Mouse (Mus musculus) liver, embryonic 14.5 days (tissue): ENCODE results near the gene Hs3st6. TPM values are rescaled to one million over a fixed set of nuclear protein-coding genes. Genes with fewer than 3 reads are reported as not detected.
"Not testable (repeated sequence)": the region's sequence is repeated elsewhere in the genome, so short reads cannot be mapped to it uniquely, and the experiment has no call there.

Experiments used
- ATAC-seq: fragments of 200-750 bp; cut with Nextera tagmentation; 2 replicates; pipeline ENCODE4 v1.8.0; 2017; ENCODE audit warnings: moderate number of reproducible peaks, mild to moderate bottlenecking, moderate library complexity; ENCODE audit not compliant: insufficient read depth
- DNase-seq, 3 experiments: peaks; one replicate each; pipeline ENCODE4 v3.0.0-alpha.2; 2012 to 2013; ENCODE audit warnings: low read depth in 3 of 3, low spot score in 3 of 3
- H3K27ac ChIP-seq: fragments of 300-500 bp; sonication (generic); 2 replicates; pipeline ENCODE4 v1.5.1; 2014; ENCODE audit warnings: moderate library complexity, mild to moderate bottlenecking, control low read depth, inconsistent platforms
- H3K27me3 ChIP-seq: fragments of 300-500 bp; sonication (generic); 2 replicates; pipeline ENCODE4 v1.6.1; 2014; ENCODE audit warnings: mild to moderate bottlenecking, low read length, moderate library complexity; ENCODE audit not compliant: control insufficient read depth, insufficient read depth
- H3K36me3 ChIP-seq: fragments of 300-500 bp; sonication (generic); replicated peaks from 2 replicates; pipeline ENCODE4 v1.6.1; 2014; ENCODE audit warnings: low read depth; ENCODE audit not compliant: control insufficient read depth, insufficient read depth
- H3K4me1 ChIP-seq, 2 experiments: fragments of 200-500 bp in 1 of 2; fragments of 300-500 bp in 1 of 2; sonication (generic) in 1 of 2; replicated peaks; 2 replicates each; pipeline ENCODE4 v1.6.1; 2012 to 2014; ENCODE audit warnings: antibody characterized with exemption in 1 of 2, inconsistent platforms in 1 of 2, low read length in 1 of 2; ENCODE audit not compliant: control insufficient read depth in 2 of 2, insufficient read depth in 2 of 2
- H3K4me2 ChIP-seq: fragments of 300-500 bp; sonication (generic); 2 replicates; pipeline ENCODE4 v1.6.1; 2014; ENCODE audit warnings: low read depth, mild to moderate bottlenecking, control low read depth, moderate library complexity
- H3K4me3 ChIP-seq, 2 experiments: fragments of 200-500 bp in 1 of 2; fragments of 300-500 bp in 1 of 2; sonication (generic) in 1 of 2; 2 replicates each; pipeline ENCODE4 v1.5.1; 2012 to 2014; ENCODE audit warnings: low read depth in 2 of 2, low read length in 2 of 2, mild to moderate bottlenecking in 2 of 2, control low read depth in 1 of 2, inconsistent platforms in 1 of 2, moderate library complexity in 1 of 2; ENCODE audit not compliant: insufficient read depth in 1 of 2
- H3K9ac ChIP-seq: fragments of 300-500 bp; sonication (generic); replicated peaks from 2 replicates; pipeline ENCODE4 v1.6.1; 2014; ENCODE audit warnings: mild to moderate bottlenecking, control low read depth, moderate library complexity
- H3K9me3 ChIP-seq: fragments of 300-500 bp; sonication (generic); 2 replicates; pipeline ENCODE4 v1.6.1; 2016; ENCODE audit warnings: low read length, mixed read lengths; ENCODE audit not compliant: control insufficient read depth
- CTCF ChIP-seq: IDR thresholded peaks from 2 replicates; pipeline ENCODE4 v1.5.1; 2016; ENCODE audit warnings: antibody characterized with exemption, low read depth, control low read depth
- EP300 ChIP-seq: IDR thresholded peaks from 2 replicates; pipeline ENCODE4 v1.6.1; 2016; ENCODE audit warnings: antibody characterized with exemption, low read depth
- WGBS: fragments of 180-500 bp; shearing (Covaris S2); extraction: QIAGEN DNeasy Blood & Tissue Kit; methylation state at CpG from one replicate; pipeline ENCODE4 v1.1.7; 2014; ENCODE audit not compliant: insufficient replicate concordance; 5-methylcytosine and 5-hydroxymethylcytosine counted together
- polyA plus RNA-seq, 2 experiments: library from polyadenylated mRNA; depleted of rRNA in 1 of 2; stranded (reverse) in 1 of 2; unstranded in 1 of 2; fragments of >200 nt; fragmentation: Nextera tagmentation in 1 of 2; extraction: Ambion mirVana in 1 of 2; gene quantifications; 2 replicates each; pipeline versions ENCODE4 v1.2.1 to v1.2.3; 2012 to 2014

The Hs3st6 gene
- polyA plus RNA-seq, 2 experiments: 0.06 TPM; not detected in 1

GRCm38 (mm10) chr17:24719494-24720222 lies 33.1 kb upstream of the Hs3st6 start:
- WGBS: under 1% methylated on average over 61 of the region's 61 CpGs
- Histone ChIP-seq H3K36me3 (peaks cover 19% of the 10 kb centered on the region), H3K4me2 (peak overlapping the region; percentile 92), H3K4me1 (peaks cover 16 to 23% of the 10 kb centered on the region in 2 experiments), H3K9ac (peak overlapping the region; percentile 95), H3K4me3 (peak overlapping the region; percentile 96 to 97), H3K27me3 (no peaks in the 10 kb centered on the region), H3K9me3 (no peaks in the 10 kb centered on the region), H3K27ac (peak overlapping the region; percentile 70)
- DNase-seq (peak; percentile 96), ATAC-seq (peak; percentile 90)
- TF ChIP-seq EP300: peak; percentile 54
- TF ChIP-seq CTCF: no peak

- Histone ChIP-seq H3K4me1 (peaks cover 16 to 23% of the 10 kb centered on the region in 2 experiments), H3K27ac (peak overlapping the region; percentile 64), H3K9ac (peak overlapping the region; percentile 90), H3K4me2 (peak overlapping the region; percentile 92), H3K36me3 (peaks cover 19% of the 10 kb centered on the region), H3K4me3 (peak overlapping the region; percentile 96 to 97)
- WGBS: under 1% methylated on average over 10 of the region's 11 CpGs
- not testable (repeated sequence) for H3K27me3 ChIP-seq, H3K9me3 ChIP-seq, ATAC-seq, DNase-seq
Observed at GRCm38 (mm10) chr17:24720616-24721015, 32.2 kb upstream of the Hs3st6 start.

- 8% methylated on average over 7 of the region's 7 CpGs for WGBS
- H3K4me2 ChIP-seq: peak overlapping the region; percentile 92
- ATAC-seq, H3K27me3 ChIP-seq, DNase-seq, H3K9me3 ChIP-seq: not testable (repeated sequence)
- H3K4me3 ChIP-seq: peak overlapping the region; percentile 67 to 96
- H3K36me3 ChIP-seq: peaks cover 19% of the 10 kb centered on the region
- peak overlapping the region; percentile 84 for H3K27ac ChIP-seq
- peaks cover 16 to 23% of the 10 kb centered on the region in 2 experiments for H3K4me1 ChIP-seq
- H3K9ac ChIP-seq: peak overlapping the region; percentile 96
- 0 out of 2 replicates have a peak, but pooled peaks have one; percentile 11 for TF ChIP-seq EP300
Observed at GRCm38 (mm10) chr17:24721383-24721955, 31.3 kb upstream of the Hs3st6 start.

GRCm38 (mm10) chr17:24722220-24722924 lies 30.4 kb upstream of the Hs3st6 start:
- WGBS: 11% methylated on average over 13 of the region's 13 CpGs

More at GRCm38 (mm10) chr17:24722220-24722924, 30.4 kb upstream of the Hs3st6 start:
- H3K4me1 ChIP-seq: peaks cover 16 to 23% of the 10 kb centered on the region in 2 experiments
- peak overlapping the region; percentile 54 to 96 for H3K4me3 ChIP-seq
- H3K9me3 ChIP-seq: no peaks in the 10 kb centered on the region
- ATAC-seq: no peak
- H3K4me2 ChIP-seq: peak overlapping the region; percentile 92
- H3K27me3 ChIP-seq: no peaks in the 10 kb centered on the region
- H3K9ac ChIP-seq: peak overlapping the region; percentile 96
- H3K36me3 ChIP-seq: peaks cover 19% of the 10 kb centered on the region
- TF ChIP-seq CTCF (no peak), EP300 (0 out of 2 replicates have a peak, but pooled peaks have one; percentile 5)
- DNase-seq: no peak
- peak overlapping the region; percentile 84 for H3K27ac ChIP-seq
